8 mouse cellular contexts compared by ENCODE assay signal in the genomic region with DNA sequence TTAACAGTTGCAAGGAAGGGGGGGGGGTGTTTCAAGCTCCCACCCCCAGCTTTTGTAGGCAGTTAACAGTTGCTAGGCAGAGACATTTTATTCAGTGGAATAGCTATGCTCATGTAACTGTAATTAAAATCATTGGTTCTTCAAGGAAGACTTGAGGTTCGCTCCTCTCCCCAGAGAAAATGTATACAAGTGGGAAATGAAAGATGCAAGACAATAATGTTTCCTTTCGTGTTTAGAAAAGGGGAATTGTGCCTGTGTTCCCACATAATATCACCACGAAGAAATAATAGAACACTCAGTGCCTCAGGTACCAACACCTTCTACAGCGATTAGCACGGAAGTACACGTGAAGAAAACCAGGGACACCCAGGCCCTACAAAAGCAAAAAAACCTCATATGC. TPM values are rescaled to one million over a fixed set of nuclear protein-coding genes. Genes with fewer than 3 reads are reported as not detected.
A peak's percentile ranks its signal among the peaks of the same experiment; 100 is the strongest.
DNase-seq lines count a peak whose midpoint lies in the region; ATAC-seq lines count a peak whose summit lies in the region.

A gene (plus strand): TSS at position 301 of the 400 bp plus-strand sequence.

- H3K4me3 ChIP-seq in lung, embryonic 16.5 days (ENCODE audit: low read length) = peak within 1 kb of the TSS; percentile 73
- peak within 1 kb of the TSS; percentile 71 for H3K4me3 ChIP-seq in forebrain, embryonic 11.5 days (ENCODE audit: low read depth, low read length)
- H3K4me3 ChIP-seq in hindbrain, embryonic 11.5 days (ENCODE audit: low read depth, low read length) = peak within 1 kb of the TSS; percentile 66
- H3K4me3 ChIP-seq in liver, embryonic 13.5 days (replicated peaks) = peak within 1 kb of the TSS; percentile 72

- ATAC-seq in lung, embryonic 16.5 days (ENCODE audit: low read depth) = no peak
- no peak for ATAC-seq in forebrain, embryonic 11.5 days (replicated peaks; ENCODE audit: low FRiP score)
- ATAC-seq in hindbrain, embryonic 11.5 days (ENCODE audit: low FRiP score) = no peak
- ATAC-seq in liver, embryonic 13.5 days (ENCODE audit: low read depth) = no peak

- peak within 1 kb of the TSS; percentile 81 for H3K4me2 ChIP-seq in lung, embryonic 16.5 days (ENCODE audit: low read depth, low read length)
- peak within 1 kb of the TSS; percentile 79 for H3K4me2 ChIP-seq in forebrain, embryonic 11.5 days (ENCODE audit: low read depth, low read length, severe bottlenecking)
- H3K4me2 ChIP-seq in hindbrain, embryonic 11.5 days (replicated peaks; ENCODE audit: low read depth, low read length) = peak within 1 kb of the TSS; percentile 70
- peak within 1 kb of the TSS; percentile 94 for H3K4me2 ChIP-seq in liver, embryonic 13.5 days

- 64% methylated on average over 6 of the region's 6 CpGs for WGBS in lung, embryonic 16.5 days
- 73% methylated on average over 6 of the region's 6 CpGs for WGBS in forebrain, embryonic 11.5 days
- 66% methylated on average over 6 of the region's 6 CpGs for WGBS in hindbrain, embryonic 11.5 days
- 47% methylated on average over 6 of the region's 6 CpGs for WGBS in liver, embryonic 13.5 days (ENCODE audit: insufficient replicate concordance)

- peak within 1 kb of the TSS; percentile 87 for H3K27ac ChIP-seq in lung, embryonic 16.5 days (ENCODE audit: low read length)
- no peak within 1 kb of the TSS for H3K27ac ChIP-seq in forebrain, embryonic 11.5 days (ENCODE audit: low read depth, low read length)
- peak within 1 kb of the TSS; percentile 67 for H3K27ac ChIP-seq in hindbrain, embryonic 11.5 days (ENCODE audit: low read depth, low read length)
- H3K27ac ChIP-seq in liver, embryonic 13.5 days = peak within 1 kb of the TSS; percentile 55

- no peaks in the 10 kb centered on the region for H3K27me3 ChIP-seq in lung, embryonic 16.5 days (ENCODE audit: control insufficient read depth, insufficient read depth, low read depth, low read length)
- H3K27me3 ChIP-seq in forebrain, embryonic 11.5 days (ENCODE audit: control insufficient read depth, insufficient read depth, low read length) = no peaks in the 10 kb centered on the region
- no peaks in the 10 kb centered on the region for H3K27me3 ChIP-seq in hindbrain, embryonic 11.5 days (ENCODE audit: control insufficient read depth, insufficient read depth, low read length)
- no peaks in the 10 kb centered on the region for H3K27me3 ChIP-seq in liver, embryonic 13.5 days

- H3K9me3 ChIP-seq in lung, embryonic 16.5 days (ENCODE audit: control insufficient read depth, low read length) = no peaks in the 10 kb centered on the region
- no peaks in the 10 kb centered on the region for H3K9me3 ChIP-seq in forebrain, embryonic 11.5 days (ENCODE audit: control insufficient read depth, low read length)
- H3K9me3 ChIP-seq in hindbrain, embryonic 11.5 days (ENCODE audit: control insufficient read depth, low read length) = no peaks in the 10 kb centered on the region
- no peaks in the 10 kb centered on the region for H3K9me3 ChIP-seq in liver, embryonic 13.5 days (replicated peaks)

- H3K36me3 ChIP-seq in lung, embryonic 16.5 days (ENCODE audit: control insufficient read depth, insufficient read depth, low read length) = no peaks in the 10 kb centered on the region
- no peaks in the 10 kb centered on the region for H3K36me3 ChIP-seq in forebrain, embryonic 11.5 days (ENCODE audit: control insufficient read depth, insufficient read depth, low read length)
- no peaks in the 10 kb centered on the region for H3K36me3 ChIP-seq in hindbrain, embryonic 11.5 days (ENCODE audit: control insufficient read depth, insufficient read depth, low read length)
- no peaks in the 10 kb centered on the region for H3K36me3 ChIP-seq in liver, embryonic 13.5 days

- no peaks in the 10 kb centered on the region for H3K4me1 ChIP-seq in lung, embryonic 16.5 days (replicated peaks; ENCODE audit: control insufficient read depth, insufficient read depth, low read length)
- H3K4me1 ChIP-seq in forebrain, embryonic 11.5 days (replicated peaks; ENCODE audit: control insufficient read depth, insufficient read depth, low read length) = 0 out of 2 replicates have a peak, but pooled peaks cover 2% of the 10 kb centered on the region
- H3K4me1 ChIP-seq in hindbrain, embryonic 11.5 days (replicated peaks; ENCODE audit: control insufficient read depth, insufficient read depth, low read length) = no peaks in the 10 kb centered on the region
- H3K4me1 ChIP-seq in liver, embryonic 13.5 days (replicated peaks) = peaks cover 22% of the 10 kb centered on the region

- DNase-seq in lung, postnatal 25 days (ENCODE audit: low spot score) = no peak
- DNase-seq in forebrain, embryonic 11.5 days (ENCODE audit: low spot score) = no peak
- no peak for DNase-seq in hindbrain, embryonic 11.5 days (ENCODE audit: low spot score)
- DNase-seq in liver, embryonic 13.5 days = no peak
- no peak for DNase-seq in cerebellum, postnatal 36 days
- no peak for DNase-seq in urinary bladder, adult 18-20 months (ENCODE audit: low spot score in 2 of 2)
- DNase-seq in right cerebral cortex, postnatal 36 days (ENCODE audit: low spot score in 2 of 2) = no peak

- peak within 1 kb of the TSS; percentile 92 for H3K9ac ChIP-seq in lung, embryonic 16.5 days (ENCODE audit: low read length)
- peak within 1 kb of the TSS; percentile 94 for H3K9ac ChIP-seq in forebrain, embryonic 11.5 days (ENCODE audit: low read length)
- H3K9ac ChIP-seq in hindbrain, embryonic 11.5 days (ENCODE audit: low read depth, low read length) = peak within 1 kb of the TSS; percentile 87
- H3K9ac ChIP-seq in liver, embryonic 13.5 days = peak within 1 kb of the TSS; percentile 80

RNA-seq across cellular contexts. Expression of the gene that starts here (rescaled TPM):
- polyA plus RNA-seq in lung, embryonic 16.5 days (2015; fragmentation: Nextera tagmentation; extraction: Ambion mirVana) = 6.2 and 7.8 TPM in 2 replicates
- polyA plus RNA-seq in forebrain, embryonic 11.5 days (2014; fragmentation: Nextera tagmentation; extraction: Ambion mirVana) = 3.1 and 3.8 TPM in 2 replicates
- 2.9 and 4.5 TPM in 2 replicates for polyA plus RNA-seq in hindbrain, embryonic 11.5 days (2014; fragmentation: Nextera tagmentation; extraction: Ambion mirVana)
- polyA plus RNA-seq in liver, embryonic 13.5 days (2015; fragmentation: Nextera tagmentation; extraction: Ambion mirVana) = 3.7 and 3.9 TPM in 2 replicates
